Mouse (Mus musculus) E14TG2a.4 (cell line): ENCODE measurements at regions not wholly inside any gene's neighbourhood (a gene's known extent, or its start where the extent isn't known, plus 50 kb on each side); places are given as distances from the start of the nearest gene placed in this dataset.

ENCODE experiments used
- CTCF ChIP-seq: conservative IDR thresholded peaks from 2 replicates; pipeline ENCODE4 v1.5.1; 2014; ENCODE audit warnings: low read length
- NANOG ChIP-seq: IDR thresholded peaks from 2 replicates; pipeline ENCODE4 v1.6.1; 2014; ENCODE audit warnings: borderline replicate concordance, low read length, mixed read lengths
- POU5F1 ChIP-seq: IDR thresholded peaks from 2 replicates; pipeline ENCODE4 v1.6.1; 2014; ENCODE audit warnings: low read length, borderline replicate concordance

DNA sequence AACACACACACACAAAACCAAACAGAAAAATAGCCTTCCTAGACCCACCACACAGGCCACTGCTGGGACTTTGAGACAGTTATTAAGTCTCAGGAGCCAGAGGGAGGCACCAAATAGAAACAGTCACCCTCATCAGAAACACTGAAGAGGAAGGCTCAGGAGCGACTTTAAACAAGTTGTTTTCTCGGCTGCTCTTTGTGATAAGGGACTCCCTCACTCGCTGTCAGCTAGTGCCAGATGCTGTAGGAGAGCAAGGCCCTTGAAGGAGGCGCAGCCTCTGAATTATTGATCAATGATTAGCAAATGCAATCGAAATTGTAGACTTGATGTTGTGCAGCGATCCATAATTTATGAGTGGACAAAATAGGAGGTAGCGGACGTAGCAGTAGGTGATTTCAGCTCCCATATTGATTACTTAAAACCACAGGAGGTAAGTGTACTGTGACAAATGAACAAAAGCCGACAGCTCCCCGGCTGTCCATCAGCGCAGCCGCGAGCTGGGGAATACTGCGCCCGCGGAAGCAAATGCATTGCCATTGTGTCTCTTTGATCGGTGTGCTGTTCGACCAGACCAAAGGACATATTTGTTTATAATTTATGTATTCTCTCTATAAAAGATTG lies 187.4 kb downstream of the Irx2 start:
- TF ChIP-seq CTCF (no peak), POU5F1 (no peak), NANOG (no peak)
